Mouse (Mus musculus) heart, embryonic 11.5 days (tissue): ENCODE data around the gene Gm4871. TPM values are rescaled to one million over a fixed set of nuclear protein-coding genes. Genes with fewer than 3 reads are reported as not detected.

Source experiments
- ATAC-seq: fragments of 200-750 bp; cut with Nextera tagmentation; replicated peaks from 2 replicates; pipeline ENCODE4 v1.8.0; 2017; ENCODE audit warnings: moderate library complexity; ENCODE audit not compliant: insufficient number of reproducible peaks, low FRiP score, low TSS enrichment
- H3K27ac ChIP-seq: fragments of 300-500 bp; sonication (generic); 2 replicates; pipeline ENCODE4 v1.5.1; 2014; ENCODE audit warnings: mild to moderate bottlenecking, low read depth, low read length
- H3K27me3 ChIP-seq: fragments of 300-500 bp; sonication (generic); 2 replicates; pipeline ENCODE4 v1.6.1; 2014; ENCODE audit warnings: mild to moderate bottlenecking, low read length, mixed read lengths; ENCODE audit not compliant: control insufficient read depth, insufficient read depth
- H3K36me3 ChIP-seq: fragments of 300-500 bp; sonication (generic); 2 replicates; pipeline ENCODE4 v1.6.1; 2014; ENCODE audit warnings: mild to moderate bottlenecking, low read length, moderate library complexity, mixed read lengths; ENCODE audit not compliant: control insufficient read depth, insufficient read depth
- H3K4me1 ChIP-seq: fragments of 300-500 bp; sonication (generic); 2 replicates; pipeline ENCODE4 v1.6.1; 2014; ENCODE audit warnings: low read length; ENCODE audit not compliant: control insufficient read depth, insufficient read depth
- H3K4me2 ChIP-seq: fragments of 300-500 bp; sonication (generic); 2 replicates; pipeline ENCODE4 v1.6.1; 2014; ENCODE audit warnings: mild to moderate bottlenecking, moderate library complexity
- H3K4me3 ChIP-seq: fragments of 300-500 bp; sonication (generic); 2 replicates; pipeline ENCODE4 v1.5.1; 2014; ENCODE audit warnings: low read depth, low read length
- H3K9ac ChIP-seq: fragments of 300-500 bp; sonication (generic); 2 replicates; pipeline ENCODE4 v1.6.1; 2014; ENCODE audit warnings: mild to moderate bottlenecking, low read depth, low read length, moderate library complexity
- H3K9me3 ChIP-seq: fragments of 300-500 bp; sonication (generic); replicated peaks from 2 replicates; pipeline ENCODE4 v1.6.1; 2016; ENCODE audit warnings: low read length; ENCODE audit not compliant: control insufficient read depth
- WGBS: fragments of 180-500 bp; shearing (Covaris S2); extraction: QIAGEN DNeasy Blood & Tissue Kit; methylation state at CpG from one replicate; pipeline ENCODE4 v1.1.7; 2014; ENCODE audit not compliant: insufficient replicate concordance; 5-methylcytosine and 5-hydroxymethylcytosine counted together
- polyA plus RNA-seq: library from polyadenylated mRNA; unstranded; fragments of >200 nt; fragmentation: Nextera tagmentation; extraction: Ambion mirVana; gene quantifications from 2 replicates; pipeline ENCODE4 v1.2.1, GENCODE M21; 2014

The Gm4871 gene
- polyA plus RNA-seq, 1 experiment from 2014 or later, result not detected

- H3K9ac ChIP-seq, result no peak overlapping the region
- 79% methylated on average over 15 of the region's 15 CpGs for WGBS
- ATAC-seq, result no peak
These were observed 23.5 kb downstream of the Gm4871 start for GRCm38 (mm10) chr5:145008878-145009659.

DNA sequence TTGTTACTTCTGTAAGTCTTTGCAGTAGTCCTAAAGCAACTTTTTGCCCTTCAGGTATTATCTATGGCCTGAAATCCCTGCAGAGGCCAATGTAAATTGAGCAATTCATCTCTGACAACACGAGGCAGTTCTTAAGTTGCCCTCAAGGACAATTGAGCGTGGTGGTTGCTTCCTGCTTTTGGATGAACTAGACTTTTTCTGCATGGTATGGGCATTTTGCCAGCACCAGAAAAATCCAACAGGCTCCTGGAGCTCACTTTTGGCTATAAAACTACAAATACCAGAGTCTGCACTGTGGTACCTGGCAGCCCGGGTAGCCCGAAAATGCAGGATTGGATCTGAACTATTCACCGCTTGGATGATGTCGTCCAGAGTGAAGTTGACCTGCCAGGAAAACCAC lies 27.0 kb downstream of the Gm4871 start:
- Histone ChIP-seq H3K4me2 (no peak overlapping the region), H3K27ac (no peak overlapping the region), H3K27me3 (no peaks in the 10 kb centered on the region), H3K4me1 (0 out of 2 replicates have a peak, but pooled peaks cover 5% of the 10 kb centered on the region), H3K9me3 (no peaks in the 10 kb centered on the region), H3K9ac (no peak overlapping the region), H3K36me3 (no peaks in the 10 kb centered on the region), H3K4me3 (no peak overlapping the region)
- 80% methylated on average over 6 of the region's 6 CpGs for WGBS
- no peak for ATAC-seq

More at GRCm38 (mm10) chr5:145008878-145009659, 23.5 kb downstream of the Gm4871 start:
- Histone ChIP-seq H3K27ac (no peak overlapping the region), H3K9me3 (no peaks in the 10 kb centered on the region), H3K4me3 (no peak overlapping the region), H3K36me3 (no peaks in the 10 kb centered on the region), H3K27me3 (no peaks in the 10 kb centered on the region), H3K4me1 (0 out of 2 replicates have a peak, but pooled peaks cover 5% of the 10 kb centered on the region), H3K4me2 (no peak overlapping the region)

- no peak overlapping the region for H3K9ac ChIP-seq
- ATAC-seq, result 0 out of 2 replicates have a peak, but pooled peaks have one; percentile 49
- H3K4me3 ChIP-seq, result no peak overlapping the region
- 33% methylated on average over 9 of the region's 9 CpGs for WGBS
- no peak overlapping the region for H3K4me2 ChIP-seq
- H3K36me3 ChIP-seq, result no peaks in the 10 kb centered on the region
- no peaks in the 10 kb centered on the region for H3K27me3 ChIP-seq
- no peak overlapping the region for H3K27ac ChIP-seq
- no peaks in the 10 kb centered on the region for H3K9me3 ChIP-seq
- 0 out of 2 replicates have a peak, but pooled peaks cover 5% of the 10 kb centered on the region for H3K4me1 ChIP-seq
These were observed 28.1 kb downstream of the Gm4871 start for GRCm38 (mm10) chr5:145004495-145004894.

- H3K4me3 ChIP-seq, result no peak overlapping the region
- H3K4me2 ChIP-seq, result no peak overlapping the region
- no peak overlapping the region for H3K27ac ChIP-seq
- no peak overlapping the region for H3K9ac ChIP-seq
- 0 out of 2 replicates have a peak, but pooled peaks cover 5% of the 10 kb centered on the region for H3K4me1 ChIP-seq
- no peaks in the 10 kb centered on the region for H3K36me3 ChIP-seq
- no peaks in the 10 kb centered on the region for H3K9me3 ChIP-seq
- no peaks in the 10 kb centered on the region for H3K27me3 ChIP-seq
- ATAC-seq, result no peak
- 68% methylated on average over 3 of the region's 3 CpGs for WGBS
These were observed 29.2 kb downstream of the Gm4871 start for GRCm38 (mm10) chr5:145003362-145003761.

- Histone ChIP-seq H3K9ac (no peak overlapping the region), H3K9me3 (no peaks in the 10 kb centered on the region), H3K36me3 (no peaks in the 10 kb centered on the region), H3K4me1 (no peaks in the 10 kb centered on the region), H3K27me3 (no peaks in the 10 kb centered on the region), H3K27ac (no peak overlapping the region), H3K4me3 (no peak overlapping the region), H3K4me2 (no peak overlapping the region)
- ATAC-seq, result no peak
- WGBS, result 39% methylated on average over 2 of the region's 2 CpGs
These were observed 34.1 kb downstream of the Gm4871 start for GRCm38 (mm10) chr5:144998491-144998890.

DNA sequence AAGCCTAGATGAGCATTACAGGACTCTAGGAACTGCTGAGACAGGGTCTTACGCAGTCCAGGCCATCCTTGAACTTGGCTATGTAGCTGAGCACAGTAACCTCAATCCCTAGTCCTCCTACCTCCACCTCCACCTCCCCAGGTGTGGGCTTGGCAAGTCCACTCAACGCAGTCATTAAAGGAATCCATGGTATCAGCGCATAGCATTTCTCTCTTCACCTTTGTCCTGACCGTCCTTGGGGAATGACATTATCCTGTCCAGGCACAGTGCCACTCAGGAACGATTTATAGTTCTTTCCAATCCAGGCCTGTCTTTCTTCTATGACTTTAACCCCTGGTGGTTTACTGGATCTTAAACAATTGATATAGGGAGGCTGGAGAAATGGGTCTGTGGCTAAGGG lies 42.1 kb downstream of the Gm4871 start:
- H3K4me1 ChIP-seq, result no peaks in the 10 kb centered on the region
- ATAC-seq, result no peak
- H3K9me3 ChIP-seq, result no peaks in the 10 kb centered on the region
- no peak overlapping the region for H3K4me2 ChIP-seq
- H3K4me3 ChIP-seq, result no peak overlapping the region
- H3K9ac ChIP-seq, result no peak overlapping the region
- H3K27me3 ChIP-seq, result no peaks in the 10 kb centered on the region
- H3K27ac ChIP-seq, result no peak overlapping the region
- 72% methylated on average over 5 of the region's 5 CpGs for WGBS
- H3K36me3 ChIP-seq, result no peaks in the 10 kb centered on the region

DNA sequence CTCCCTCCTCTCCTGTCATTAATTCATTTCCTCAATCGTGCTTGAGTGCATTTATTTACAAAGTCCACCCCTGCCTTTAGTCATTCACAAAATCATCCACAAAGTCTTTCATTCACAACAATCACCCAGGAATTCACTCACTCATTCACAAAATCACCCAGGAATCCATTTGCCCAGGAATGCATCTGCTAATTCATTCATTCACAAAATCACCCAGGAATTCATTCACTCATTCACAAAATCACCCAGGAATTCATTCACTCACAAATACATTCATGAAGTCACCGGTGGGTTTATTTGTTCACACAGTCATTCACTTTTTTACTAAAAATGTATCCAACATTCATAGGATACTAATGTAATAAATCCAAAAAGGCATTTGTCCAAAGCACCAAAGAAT lies 42.5 kb downstream of the Gm4871 start:
- no peak overlapping the region for H3K4me2 ChIP-seq
- no peak overlapping the region for H3K27ac ChIP-seq
- H3K9me3 ChIP-seq, result no peaks in the 10 kb centered on the region
- H3K4me1 ChIP-seq, result no peaks in the 10 kb centered on the region
- ATAC-seq, result no peak
- H3K9ac ChIP-seq, result no peak overlapping the region
- H3K4me3 ChIP-seq, result no peak overlapping the region
- WGBS, result 81% methylated on average over 2 of the region's 2 CpGs
- no peaks in the 10 kb centered on the region for H3K36me3 ChIP-seq
- no peaks in the 10 kb centered on the region for H3K27me3 ChIP-seq

DNA sequence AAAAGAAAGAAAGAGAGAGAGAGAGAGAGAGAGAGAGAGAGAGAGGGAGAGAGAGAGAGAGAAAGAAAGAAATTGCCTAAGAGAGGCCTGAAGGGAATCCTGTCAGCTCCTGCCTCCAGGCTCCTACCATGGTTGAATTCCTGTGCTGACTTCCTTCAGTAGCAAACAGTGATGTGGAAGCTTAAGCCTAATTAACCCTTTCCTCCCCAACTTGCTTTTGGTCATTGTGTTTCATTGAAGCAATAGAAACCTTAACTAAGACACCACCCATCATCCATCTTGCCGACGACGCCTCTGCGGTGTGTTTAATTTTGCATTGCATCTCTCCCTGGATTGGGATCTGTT lies 43.5 kb downstream of the Gm4871 start:
- Histone ChIP-seq H3K36me3 (no peaks in the 10 kb centered on the region), H3K4me3 (no peak overlapping the region), H3K27me3 (no peaks in the 10 kb centered on the region), H3K9ac (no peak overlapping the region), H3K9me3 (peaks cover 3% of the 10 kb centered on the region; the same call in 1 of the 2 replicates), H3K27ac (no peak overlapping the region), H3K4me1 (no peaks in the 10 kb centered on the region), H3K4me2 (no peak overlapping the region)
- no peak for ATAC-seq
- WGBS, result 83% methylated on average over 4 of the region's 4 CpGs
